Mouse (Mus musculus) forebrain, embryonic 11.5 days (tissue): Measurements from ENCODE around the gene Nrk. TPM values are rescaled to one million over a fixed set of nuclear protein-coding genes. Genes with fewer than 3 reads are reported as not detected.
A peak's percentile ranks its signal among the peaks of the same experiment; 100 is the strongest.

Experiments used
- ATAC-seq: fragments of 200-750 bp; cut with Nextera tagmentation; replicated peaks from 2 replicates; pipeline ENCODE4 v1.8.0; 2017; ENCODE audit warnings: moderate TSS enrichment; ENCODE audit not compliant: low FRiP score
- DNase-seq: peaks from one replicate; pipeline ENCODE4 v3.0.0-alpha.2; 2017; ENCODE audit warnings: low spot score
- H3K27ac ChIP-seq: fragments of 300-500 bp; sonication (generic); 2 replicates; pipeline ENCODE4 v1.5.1; 2014; ENCODE audit warnings: low read depth, low read length
- H3K27me3 ChIP-seq: fragments of 300-500 bp; sonication (generic); 2 replicates; pipeline ENCODE4 v1.6.1; 2014; ENCODE audit warnings: mild to moderate bottlenecking, low read length, mixed read lengths; ENCODE audit not compliant: control insufficient read depth, insufficient read depth
- H3K36me3 ChIP-seq: fragments of 300-500 bp; sonication (generic); 2 replicates; pipeline ENCODE4 v1.6.1; 2014; ENCODE audit warnings: mild to moderate bottlenecking, low read length, moderate library complexity, mixed read lengths; ENCODE audit not compliant: control insufficient read depth, insufficient read depth
- H3K4me1 ChIP-seq: fragments of 300-500 bp; sonication (generic); replicated peaks from 2 replicates; pipeline ENCODE4 v1.6.1; 2014; ENCODE audit warnings: low read length, mixed read lengths; ENCODE audit not compliant: control insufficient read depth, insufficient read depth
- H3K4me2 ChIP-seq: fragments of 300-500 bp; sonication (generic); 2 replicates; pipeline ENCODE4 v1.6.1; 2014; ENCODE audit warnings: low read depth, mild to moderate bottlenecking, low read length, moderate library complexity, mixed read lengths; ENCODE audit not compliant: severe bottlenecking
- H3K4me3 ChIP-seq: fragments of 300-500 bp; sonication (generic); 2 replicates; pipeline ENCODE4 v1.5.1; 2014; ENCODE audit warnings: low read depth, low read length
- H3K9ac ChIP-seq: fragments of 300-500 bp; sonication (generic); 2 replicates; pipeline ENCODE4 v1.6.1; 2014; ENCODE audit warnings: low read length
- H3K9me3 ChIP-seq: fragments of 300-500 bp; sonication (generic); 2 replicates; pipeline ENCODE4 v1.6.1; 2016; ENCODE audit warnings: low read length, mixed read lengths; ENCODE audit not compliant: control insufficient read depth
- WGBS: fragments of 180-500 bp; shearing (Covaris S2); extraction: QIAGEN DNeasy Blood & Tissue Kit; methylation state at CpG from one replicate; pipeline ENCODE4 v1.1.7; 2014; 5-methylcytosine and 5-hydroxymethylcytosine counted together
- polyA plus RNA-seq: library from polyadenylated mRNA; unstranded; fragments of >200 nt; fragmentation: Nextera tagmentation; extraction: Ambion mirVana; gene quantifications from 2 replicates; pipeline ENCODE4 v1.2.1, GENCODE M21; 2014

The Nrk gene
- polyA plus RNA-seq, result 2.3 TPM in 2 replicates

GRCm38 (mm10) chrX:138914041-138914776, at the start of gene Nrk:
Nrk (plus strand) TSS chrX:138914430.
- WGBS, result 19% methylated on average over 43 of the region's 55 CpGs
- Histone ChIP-seq H3K4me3 (peak within 1 kb of the TSS; percentile 37), H3K4me2 (peak within 1 kb of the TSS; percentile 62), H3K27ac (no peak within 1 kb of the TSS), H3K27me3 (peaks cover 14% of the 10 kb centered on the region; the same call in 1 of the 2 replicates), H3K9me3 (no peaks in the 10 kb centered on the region), H3K36me3 (no peaks in the 10 kb centered on the region), H3K4me1 (no peaks in the 10 kb centered on the region; the same call in 1 of the 2 replicates), H3K9ac (peak within 1 kb of the TSS; percentile 20; the same call in 1 of the 2 replicates)
- peak; percentile 80 for ATAC-seq
- peak; percentile 57 for DNase-seq

- ATAC-seq, result peak; percentile 35; the same call in 1 of the 2 replicates
- WGBS, result 30% methylated on average over 8 of the region's 8 CpGs
- DNase-seq, result peak; percentile 51
- Histone ChIP-seq H3K9me3 (no peaks in the 10 kb centered on the region), H3K27ac (no peak overlapping the region), H3K36me3 (no peaks in the 10 kb centered on the region), H3K27me3 (peaks cover 14% of the 10 kb centered on the region; the same call in 1 of the 2 replicates), H3K4me1 (no peaks in the 10 kb centered on the region; the same call in 1 of the 2 replicates), H3K4me3 (peak overlapping the region; percentile 37), H3K9ac (no peak overlapping the region), H3K4me2 (peak overlapping the region; percentile 62)
Measured at GRCm38 (mm10) chrX:138913366-138913765, 864 bp upstream of the Nrk start.

- WGBS, result 34% methylated on average over 12 of the region's 12 CpGs
- Histone ChIP-seq H3K4me2 (peak overlapping the region; percentile 62), H3K27ac (no peak overlapping the region), H3K9me3 (no peaks in the 10 kb centered on the region), H3K27me3 (peaks cover 14% of the 10 kb centered on the region; the same call in 1 of the 2 replicates), H3K4me3 (peak overlapping the region; percentile 37), H3K36me3 (no peaks in the 10 kb centered on the region), H3K9ac (no peak overlapping the region), H3K4me1 (no peaks in the 10 kb centered on the region; the same call in 1 of the 2 replicates)
- DNase-seq (no peak), ATAC-seq (peak; percentile 60)
Measured at GRCm38 (mm10) chrX:138914777-138915114, 516 bp downstream of the Nrk start.

- Histone ChIP-seq H3K4me1 (no peaks in the 10 kb centered on the region), H3K9ac (no peak overlapping the region), H3K9me3 (no peaks in the 10 kb centered on the region), H3K4me3 (no peak overlapping the region), H3K4me2 (no peak overlapping the region), H3K27ac (no peak overlapping the region), H3K27me3 (peaks cover 5% of the 10 kb centered on the region; the same call in 1 of the 2 replicates), H3K36me3 (no peaks in the 10 kb centered on the region)
- WGBS, result 54% methylated on average over 7 of the region's 7 CpGs
- ATAC-seq (no peak), DNase-seq (no peak)
Measured at GRCm38 (mm10) chrX:138919030-138919429, 4.8 kb downstream of the Nrk start.

- Histone ChIP-seq H3K4me2 (no peak overlapping the region), H3K9ac (no peak overlapping the region), H3K27ac (no peak overlapping the region), H3K27me3 (no peaks in the 10 kb centered on the region; the same call in 1 of the 2 replicates), H3K9me3 (no peaks in the 10 kb centered on the region), H3K36me3 (no peaks in the 10 kb centered on the region), H3K4me1 (no peaks in the 10 kb centered on the region), H3K4me3 (no peak overlapping the region)
- DNase-seq (no peak), ATAC-seq (no peak)
- WGBS, result 88% methylated on average over 6 of the region's 6 CpGs
Measured at GRCm38 (mm10) chrX:138943905-138944304, 29.7 kb downstream of the Nrk start.

- ATAC-seq (no peak), DNase-seq (no peak)
- no peak overlapping the region for H3K4me2 ChIP-seq
- 72% methylated on average over 3 of the region's 3 CpGs for WGBS
- no peaks in the 10 kb centered on the region for H3K4me1 ChIP-seq
- H3K27me3 ChIP-seq, result no peaks in the 10 kb centered on the region
- no peak overlapping the region for H3K4me3 ChIP-seq
- H3K27ac ChIP-seq, result no peak overlapping the region
- H3K9ac ChIP-seq, result no peak overlapping the region
- no peaks in the 10 kb centered on the region for H3K36me3 ChIP-seq
- H3K9me3 ChIP-seq, result no peaks in the 10 kb centered on the region
Measured at GRCm38 (mm10) chrX:138960713-138961112, 46.5 kb downstream of the Nrk start.

- no peaks in the 10 kb centered on the region for H3K9me3 ChIP-seq
- no peaks in the 10 kb centered on the region for H3K4me1 ChIP-seq
- 81% methylated on average over 3 of the region's 3 CpGs for WGBS
- ATAC-seq (no peak), DNase-seq (no peak)
- no peaks in the 10 kb centered on the region for H3K36me3 ChIP-seq
- no peak overlapping the region for H3K27ac ChIP-seq
- H3K9ac ChIP-seq, result no peak overlapping the region
- no peak overlapping the region for H3K4me2 ChIP-seq
- H3K27me3 ChIP-seq, result no peaks in the 10 kb centered on the region; the same call in 1 of the 2 replicates
- no peak overlapping the region for H3K4me3 ChIP-seq
Measured at GRCm38 (mm10) chrX:138978501-138978900, 64.3 kb downstream of the Nrk start.

- DNase-seq (no peak), ATAC-seq (no peak)
- WGBS, result 91% methylated on average over 2 of the region's 2 CpGs
- Histone ChIP-seq H3K36me3 (no peaks in the 10 kb centered on the region), H3K27ac (no peak overlapping the region), H3K9ac (no peak overlapping the region), H3K4me2 (no peak overlapping the region), H3K27me3 (no peaks in the 10 kb centered on the region), H3K9me3 (no peaks in the 10 kb centered on the region), H3K4me1 (no peaks in the 10 kb centered on the region), H3K4me3 (no peak overlapping the region)
Measured at GRCm38 (mm10) chrX:138979249-138979648, 65.0 kb downstream of the Nrk start.

GRCm38 (mm10) chrX:139014524-139014923, 100.3 kb downstream of the Nrk start:
- H3K36me3 ChIP-seq, result no peaks in the 10 kb centered on the region
- H3K27ac ChIP-seq, result no peak overlapping the region
- H3K9ac ChIP-seq, result no peak overlapping the region
- H3K4me2 ChIP-seq, result no peak overlapping the region
- no peaks in the 10 kb centered on the region for H3K9me3 ChIP-seq
- ATAC-seq (no peak), DNase-seq (no peak)
- no peak overlapping the region for H3K4me3 ChIP-seq
- no peaks in the 10 kb centered on the region for H3K27me3 ChIP-seq
- no peaks in the 10 kb centered on the region for H3K4me1 ChIP-seq
- WGBS, result 69% methylated on average over 3 of the region's 3 CpGs
